Mouse (Mus musculus): ENCODE measurements around the gene Vars.
"Not testable (repeated sequence)": the region's sequence is repeated elsewhere in the genome, so short reads cannot be mapped to it uniquely, and the experiment has no call there.

The Vars gene

GRCm38 (mm10) chr17:35000717-35001451, at the start of gene Vars:
Vars (plus strand) TSS chr17:35000987.
- DNase-seq, result peak; percentile 90 to 94

- DNase-seq, result no peak
Measured at GRCm38 (mm10) chr17:34951636-34952377, 49.0 kb upstream of the Vars start.

DNA sequence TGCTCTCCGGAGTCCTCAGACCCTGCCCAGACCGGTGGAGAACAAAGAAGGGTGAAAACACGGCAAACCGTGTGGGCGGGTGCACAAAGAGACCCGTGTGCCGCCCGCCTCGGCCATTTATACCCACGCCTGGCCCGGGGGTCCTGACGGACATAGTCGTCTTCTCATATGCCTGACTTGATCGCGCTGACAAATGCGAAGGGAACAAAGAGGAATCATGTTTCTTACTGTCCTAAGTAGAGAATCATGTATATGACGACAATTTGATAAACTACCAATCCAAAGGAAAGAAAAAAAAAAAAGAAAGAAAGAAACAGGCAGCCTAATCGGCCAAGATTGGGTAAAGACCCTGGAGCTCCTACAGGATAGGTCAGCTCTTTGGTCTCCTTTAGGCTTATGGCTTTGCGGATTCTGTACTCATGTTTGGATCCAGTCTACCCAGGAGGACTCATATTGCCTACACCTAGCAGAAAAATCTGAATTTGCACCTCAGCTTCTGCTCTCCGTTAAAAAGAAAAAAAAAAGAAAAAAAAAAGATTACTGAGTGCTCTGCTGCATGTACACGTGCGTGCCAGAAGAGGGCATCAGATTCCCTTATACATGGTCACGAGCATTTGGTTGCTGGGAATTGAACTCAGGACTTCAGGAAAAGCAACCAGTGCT, 48.3 kb upstream of the Vars start:
- DNase-seq, result peak; percentile 86 to 90

GRCm38 (mm10) chr17:34953258-34953657, 47.5 kb upstream of the Vars start:
- no peak for DNase-seq

- no peak for DNase-seq
Measured at GRCm38 (mm10) chr17:34953904-34954303, 46.9 kb upstream of the Vars start.

GRCm38 (mm10) chr17:34954831-34955230, 46.0 kb upstream of the Vars start:
- no peak for DNase-seq

- no peak for DNase-seq
Measured at GRCm38 (mm10) chr17:34955884-34956283, 44.9 kb upstream of the Vars start.

GRCm38 (mm10) chr17:34956340-34956739, 44.4 kb upstream of the Vars start:
- DNase-seq, result no peak

DNA sequence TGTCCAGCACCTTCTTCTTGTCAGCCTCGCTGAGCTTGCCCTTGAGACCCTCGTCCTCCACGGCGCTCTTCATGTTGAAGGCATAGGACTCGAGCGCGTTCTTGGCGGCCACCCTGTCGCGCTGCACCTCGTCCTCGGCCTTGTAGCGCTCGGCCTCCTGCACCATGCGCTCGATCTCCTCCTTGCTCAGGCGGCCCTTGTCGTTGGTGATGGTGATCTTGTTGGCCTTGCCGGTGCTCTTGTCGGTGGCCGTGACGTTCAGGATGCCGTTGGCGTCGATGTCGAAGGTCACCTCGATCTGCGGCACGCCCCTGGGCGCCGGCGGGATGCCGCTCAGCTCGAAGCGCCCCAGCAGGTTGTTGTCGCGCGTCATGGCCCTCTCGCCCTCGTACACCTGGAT, 43.5 kb upstream of the Vars start:
- not testable (repeated sequence) for DNase-seq

DNA sequence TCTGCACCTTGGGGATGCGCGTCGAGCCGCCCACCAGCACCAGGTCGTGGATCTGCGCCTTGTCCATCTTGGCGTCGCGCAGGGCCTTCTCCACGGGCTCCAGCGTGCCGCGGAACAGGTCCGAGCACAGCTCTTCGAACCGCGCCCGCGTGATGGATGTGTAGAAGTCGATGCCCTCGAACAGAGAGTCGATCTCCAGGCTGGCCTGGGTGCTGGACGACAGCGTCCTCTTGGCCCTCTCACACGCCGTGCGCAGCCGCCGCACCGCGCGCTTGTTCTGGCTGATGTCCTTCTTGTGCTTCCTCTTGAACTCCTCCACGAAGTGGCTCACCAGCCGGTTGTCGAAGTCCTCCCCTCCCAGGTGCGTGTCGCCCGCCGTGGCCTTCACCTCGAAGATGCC, 42.8 kb upstream of the Vars start:
- not testable (repeated sequence) for DNase-seq

DNA sequence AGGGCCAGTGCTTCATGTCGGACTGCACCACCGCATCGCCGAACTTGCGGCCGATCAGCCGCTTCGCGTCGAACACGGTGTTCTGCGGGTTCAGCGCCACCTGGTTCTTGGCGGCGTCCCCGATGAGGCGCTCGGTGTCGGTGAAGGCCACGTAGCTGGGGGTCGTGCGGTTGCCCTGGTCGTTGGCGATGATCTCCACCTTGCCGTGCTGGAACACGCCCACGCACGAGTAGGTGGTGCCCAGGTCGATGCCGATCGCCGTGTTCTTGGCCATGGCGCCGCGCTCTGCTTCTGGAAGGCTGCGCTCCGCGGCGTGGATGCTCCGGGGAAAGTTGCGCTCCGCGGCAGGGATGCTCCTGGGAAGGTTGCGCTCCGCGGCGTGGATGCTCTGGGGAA, 42.1 kb upstream of the Vars start:
- DNase-seq, result peak in 1 of 2 experiments; percentile 35

GRCm38 (mm10) chr17:34959130-34959778, 41.5 kb upstream of the Vars start, which contains the start of gene Hspa1b:
Hspa1b (minus strand) TSS chr17:34959238.
- DNase-seq, result peak; percentile 83 to 90

DNA sequence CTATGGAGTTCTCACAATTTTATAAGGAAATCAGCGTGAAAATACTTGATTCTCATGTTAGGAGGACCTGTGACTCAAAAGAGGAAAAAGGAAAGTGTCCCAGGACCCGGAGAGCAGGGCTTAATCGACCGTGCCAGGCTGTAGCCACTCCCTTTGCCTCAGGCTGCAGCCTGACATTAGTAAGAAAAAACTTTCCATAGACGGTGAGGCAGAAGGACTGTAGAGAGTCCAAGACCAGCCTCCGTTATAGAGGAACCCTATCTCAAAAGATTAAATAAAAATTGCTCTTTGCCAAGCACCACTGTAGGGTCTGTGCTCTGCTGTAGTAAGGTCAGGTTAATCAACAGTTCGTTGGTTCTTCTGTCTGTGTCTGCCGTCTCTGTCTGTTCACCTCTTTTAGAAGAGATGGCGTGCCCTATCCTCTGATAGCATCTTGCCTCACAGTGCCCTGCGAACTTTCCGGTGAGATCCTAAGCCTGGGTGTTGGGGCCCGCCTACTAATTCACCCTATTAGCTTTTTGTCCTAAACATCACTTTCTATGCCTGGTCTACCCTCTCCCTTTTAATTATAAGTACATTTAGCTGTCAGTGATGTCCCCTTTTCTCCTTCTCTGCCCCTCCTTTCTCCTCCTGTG, 40.8 kb upstream of the Vars start:
- peak; percentile 54 to 73 for DNase-seq

GRCm38 (mm10) chr17:34960702-34961493, 39.9 kb upstream of the Vars start:
- DNase-seq, result no peak

- DNase-seq, result peak; percentile 54 to 67
Measured at GRCm38 (mm10) chr17:34962125-34962524, 38.7 kb upstream of the Vars start.

GRCm38 (mm10) chr17:34962841-34963240, 37.9 kb upstream of the Vars start:
- DNase-seq, result no peak

- DNase-seq, result peak; percentile 32 to 57
Measured at GRCm38 (mm10) chr17:34964640-34965049, 36.1 kb upstream of the Vars start.

GRCm38 (mm10) chr17:34965627-34966026, 35.2 kb upstream of the Vars start:
- DNase-seq, result no peak

GRCm38 (mm10) chr17:34969822-34970221, 31.0 kb upstream of the Vars start, which contains the start of gene Gm20481:
Gm20481 (plus strand) TSS chr17:34969912.
- DNase-seq, result not testable (repeated sequence)

DNA sequence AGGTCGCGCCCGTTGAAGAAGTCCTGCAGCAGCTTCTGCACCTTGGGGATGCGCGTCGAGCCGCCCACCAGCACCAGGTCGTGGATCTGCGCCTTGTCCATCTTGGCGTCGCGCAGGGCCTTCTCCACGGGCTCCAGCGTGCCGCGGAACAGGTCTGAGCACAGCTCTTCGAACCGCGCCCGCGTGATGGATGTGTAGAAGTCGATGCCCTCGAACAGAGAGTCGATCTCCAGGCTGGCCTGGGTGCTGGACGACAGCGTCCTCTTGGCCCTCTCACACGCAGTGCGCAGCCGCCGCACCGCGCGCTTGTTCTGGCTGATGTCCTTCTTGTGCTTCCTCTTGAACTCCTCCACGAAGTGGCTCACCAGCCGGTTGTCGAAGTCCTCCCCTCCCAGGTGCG, 29.9 kb upstream of the Vars start:
- DNase-seq, result not testable (repeated sequence)

- not testable (repeated sequence) for DNase-seq
Measured at GRCm38 (mm10) chr17:34971694-34972068, 29.1 kb upstream of the Vars start.

Data from kidney, postnatal 4 days (tissue).